Mouse (Mus musculus) adrenal gland, postnatal 10 days (tissue): ENCODE measurements around the gene Rreb1. TPM values are rescaled to one million over a fixed set of nuclear protein-coding genes. Genes with fewer than 3 reads are reported as not detected.

ENCODE experiments used
- DNase-seq: peaks from one replicate; pipeline ENCODE4 v3.0.0; 2021; ENCODE audit warnings: mixed read lengths
- total RNA-seq, 2 experiments: library from RNA; stranded (reverse); gene quantifications; 2 replicates each; pipeline ENCODE4 v1.2.3; 2021

The Rreb1 gene
- total RNA-seq, 2 experiments from 2014 or later: 57.4 to 74.8 TPM

DNA sequence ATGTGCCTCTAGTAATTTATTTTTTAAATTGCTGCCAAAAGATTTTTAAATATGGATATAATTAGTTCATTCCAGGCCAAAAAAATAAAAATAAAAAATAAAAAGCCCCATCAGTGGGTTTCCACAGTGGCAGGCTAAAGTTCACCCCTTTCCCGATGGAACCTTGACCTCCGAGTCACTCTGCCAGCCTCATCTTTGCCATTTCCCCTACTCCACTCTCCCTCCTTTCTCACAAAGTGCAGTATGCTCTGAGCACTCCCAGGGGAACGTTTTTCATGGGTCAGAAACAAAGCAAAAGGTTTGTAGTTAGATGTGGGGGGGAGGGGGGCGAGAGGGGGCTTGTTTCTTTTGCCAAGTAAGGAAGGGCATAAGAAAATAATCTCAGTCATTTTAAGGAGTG is 98.6 kb downstream of the Rreb1 start:
- peak; percentile 54 for DNase-seq

DNA sequence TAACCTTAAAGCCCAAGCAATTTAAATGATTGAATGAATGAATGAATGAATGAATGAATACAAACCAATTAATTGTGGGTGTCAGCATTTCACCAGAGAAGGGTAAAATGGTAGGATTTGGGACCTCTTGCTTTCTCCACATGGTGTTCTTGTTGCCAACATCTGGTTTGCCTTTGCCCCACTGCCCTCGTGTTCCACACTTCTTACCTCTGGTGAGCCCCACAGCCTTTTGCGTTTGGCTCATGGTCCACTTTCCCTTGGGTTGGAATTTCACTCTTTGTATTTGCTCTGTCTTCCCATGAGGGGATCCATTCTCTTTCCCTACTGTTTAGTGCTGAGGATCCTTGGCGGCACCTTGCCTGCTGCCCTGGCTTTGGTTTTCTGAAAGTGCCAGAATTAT is 99.0 kb downstream of the Rreb1 start:
- peak; percentile 63 for DNase-seq

DNA sequence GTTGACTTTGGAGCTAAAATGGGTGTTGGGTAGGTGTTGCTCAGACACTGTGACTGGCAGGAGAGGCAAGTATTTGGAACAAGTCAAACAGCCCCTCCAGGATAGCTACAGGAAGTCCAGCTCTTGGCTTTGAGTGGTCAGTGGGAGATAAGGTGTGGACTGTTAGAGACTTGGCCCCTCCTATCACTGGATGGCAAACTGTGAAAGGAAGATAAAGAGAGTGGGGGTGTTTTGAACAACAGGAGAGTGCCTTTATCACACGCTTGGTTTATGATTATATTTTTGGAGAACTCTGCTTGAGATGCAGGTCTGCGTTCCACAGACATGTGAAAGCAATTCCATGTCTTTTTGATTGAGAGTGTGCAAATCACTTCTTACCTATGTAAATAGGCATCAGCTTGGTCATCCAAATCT is 100.7 kb downstream of the Rreb1 start:
- no peak for DNase-seq

DNA sequence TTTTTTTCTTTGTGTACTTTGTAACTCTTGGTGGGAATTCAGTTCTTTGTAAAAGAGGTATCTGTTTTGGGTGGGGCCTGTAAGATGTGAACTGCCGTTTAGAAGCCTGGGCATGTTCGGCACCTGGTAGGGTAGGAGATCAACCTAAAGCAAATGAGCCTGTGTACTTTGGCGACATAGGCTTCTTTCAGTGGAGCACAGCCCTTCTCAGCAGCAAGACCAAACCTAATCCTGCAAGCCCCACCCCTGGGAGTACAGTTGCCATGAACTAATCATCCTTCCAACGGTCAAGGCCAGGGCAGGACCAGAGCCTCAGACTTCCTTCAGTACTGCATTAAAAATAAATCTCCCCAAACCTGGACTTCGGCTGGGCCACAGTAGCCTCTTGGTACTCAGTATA is 101.4 kb downstream of the Rreb1 start:
- peak; percentile 73 for DNase-seq

DNA sequence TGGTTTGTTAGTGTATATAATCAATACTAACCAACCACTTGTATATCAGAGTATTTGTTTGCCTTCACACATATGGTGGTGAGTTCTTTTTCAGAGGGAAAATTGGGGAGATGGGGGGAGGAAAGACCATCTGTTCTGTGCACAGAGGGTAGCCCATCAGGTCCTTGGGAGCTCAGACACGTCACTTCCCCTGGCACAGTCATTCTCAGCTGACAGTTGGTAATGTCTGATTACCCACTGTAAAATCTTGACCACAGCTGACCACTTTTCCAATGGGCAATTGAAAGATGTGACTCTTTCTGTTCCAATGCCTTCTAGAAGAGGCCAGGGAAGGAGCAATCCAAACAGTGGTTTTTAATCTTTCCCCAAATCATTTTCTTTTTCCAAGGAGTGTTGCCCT is 101.8 kb downstream of the Rreb1 start:
- no peak for DNase-seq

DNA sequence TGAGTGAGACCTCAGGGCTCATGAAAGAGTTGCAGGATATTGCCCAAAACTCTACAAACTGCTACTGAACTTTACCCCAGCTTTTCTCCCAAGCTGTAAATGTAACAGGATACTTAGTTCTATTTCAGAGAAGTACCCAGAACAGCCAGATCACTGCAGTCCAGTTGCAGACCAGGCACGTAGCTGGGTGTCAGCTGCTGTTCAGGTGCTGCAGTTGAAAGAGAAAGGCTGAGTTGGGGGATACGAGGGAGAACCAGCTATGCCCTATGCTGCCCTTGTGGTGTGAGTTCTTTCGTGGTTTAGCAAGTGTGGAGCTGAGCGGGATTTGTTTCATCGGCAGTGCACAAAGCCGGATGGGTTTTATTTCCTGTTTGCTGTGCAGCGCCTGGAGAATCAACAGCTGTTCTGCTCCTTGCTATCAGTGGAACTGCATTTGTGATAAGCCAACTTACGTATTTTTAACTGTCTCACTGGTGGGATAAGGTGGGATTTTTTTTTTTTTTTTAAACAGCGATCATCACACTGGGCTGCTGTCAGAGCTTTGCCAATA is 102.5 kb downstream of the Rreb1 start:
- peak; percentile 59 for DNase-seq

DNA sequence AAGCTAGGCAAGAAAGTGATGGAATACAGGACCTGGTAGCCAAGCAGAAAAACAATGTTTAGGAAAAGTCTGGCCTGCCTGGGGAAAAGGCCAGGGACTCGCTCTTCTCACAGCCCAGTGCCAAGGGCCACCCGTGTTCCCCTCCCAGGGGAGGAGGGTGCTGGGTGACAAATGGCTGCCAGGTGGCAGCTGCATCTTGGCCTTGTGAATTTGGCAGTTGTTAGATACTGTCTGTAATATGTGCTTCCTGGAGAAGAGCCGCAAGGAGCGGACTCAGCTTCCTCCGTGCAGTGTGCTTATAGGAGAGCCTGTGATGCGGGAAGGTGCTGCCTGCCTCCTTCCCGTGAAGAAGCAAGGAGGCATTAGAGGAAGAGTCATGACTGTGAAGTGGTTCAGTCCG is 104.3 kb downstream of the Rreb1 start:
- peak; percentile 83 for DNase-seq

DNA sequence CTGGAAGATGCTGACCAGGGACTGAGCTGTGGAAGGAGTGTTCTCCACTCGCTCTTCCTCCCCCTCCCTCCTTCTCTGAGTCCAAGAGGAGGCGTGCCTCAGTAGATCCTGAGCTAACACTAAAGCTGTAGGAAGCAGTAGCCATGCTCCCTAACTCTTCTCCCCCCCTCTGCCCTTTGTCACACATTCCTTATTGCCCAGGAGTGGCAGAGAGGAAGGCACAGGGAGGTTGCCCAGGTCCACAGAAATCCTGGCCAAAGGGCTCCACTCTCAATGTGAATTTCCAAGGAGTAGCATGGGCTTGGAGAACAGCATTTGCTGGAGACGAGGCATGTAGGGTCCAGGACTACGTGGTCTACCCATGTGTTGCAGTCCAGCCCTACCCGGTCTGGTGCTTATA is 104.8 kb downstream of the Rreb1 start:
- peak; percentile 55 for DNase-seq

DNA sequence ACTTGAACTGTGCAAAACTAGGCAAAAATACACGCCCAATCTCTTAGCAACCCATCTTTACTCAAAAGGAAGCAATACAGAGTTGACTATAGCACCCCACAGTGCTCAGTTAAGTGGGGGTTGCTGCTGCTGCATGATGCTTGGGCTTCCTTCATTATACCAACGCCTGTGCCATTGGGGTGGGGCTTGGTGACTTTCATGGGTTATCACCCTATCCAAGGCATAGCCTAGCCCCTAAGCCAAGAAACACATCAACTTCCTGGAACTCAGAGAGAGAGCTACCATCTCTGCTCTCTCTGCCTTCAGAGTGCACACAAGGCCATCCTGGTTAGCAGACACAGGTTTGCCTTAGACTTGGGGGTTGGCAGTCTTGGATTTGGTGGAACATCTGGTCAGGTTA is 107.2 kb downstream of the Rreb1 start:
- DNase-seq: no peak

DNA sequence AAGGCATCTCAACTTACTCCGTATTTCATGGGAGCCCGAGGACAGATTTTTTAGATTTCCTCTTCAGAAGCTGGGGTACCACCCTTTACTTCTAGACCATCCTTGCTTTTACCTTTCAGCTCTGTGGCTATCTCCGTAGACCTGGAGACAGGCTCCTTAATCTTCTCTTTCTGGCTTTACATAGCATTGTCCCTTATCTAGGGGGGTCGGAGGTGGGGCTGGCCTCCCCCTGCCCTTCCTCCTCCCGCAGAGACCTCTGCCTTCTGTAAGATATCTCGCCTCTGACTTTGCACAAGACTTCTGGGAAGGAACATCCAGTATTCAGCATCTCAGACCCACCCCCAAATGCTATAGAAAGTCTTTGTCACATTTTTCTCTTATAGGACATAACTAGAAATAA is 107.8 kb downstream of the Rreb1 start:
- no peak for DNase-seq

DNA sequence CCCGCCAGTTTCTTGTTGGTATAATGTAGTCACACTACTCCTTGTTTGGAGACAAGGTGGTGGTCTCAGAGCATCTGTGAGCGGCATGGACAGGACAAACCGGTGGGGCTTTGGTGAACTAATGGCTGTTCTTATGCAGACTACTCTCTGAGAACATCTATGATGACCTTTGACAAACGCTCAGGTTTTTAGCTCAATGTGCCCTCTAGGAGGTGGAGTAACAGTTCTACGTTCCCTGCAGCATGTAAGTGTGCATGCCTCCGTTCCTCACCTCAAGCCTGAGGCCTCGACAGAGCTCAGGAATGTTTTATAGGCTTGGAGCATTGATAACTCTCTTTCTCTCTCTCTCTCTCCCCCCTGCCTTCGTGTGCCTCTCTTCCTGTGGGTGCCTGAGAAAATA is 116.6 kb downstream of the Rreb1 start:
- no peak for DNase-seq

DNA sequence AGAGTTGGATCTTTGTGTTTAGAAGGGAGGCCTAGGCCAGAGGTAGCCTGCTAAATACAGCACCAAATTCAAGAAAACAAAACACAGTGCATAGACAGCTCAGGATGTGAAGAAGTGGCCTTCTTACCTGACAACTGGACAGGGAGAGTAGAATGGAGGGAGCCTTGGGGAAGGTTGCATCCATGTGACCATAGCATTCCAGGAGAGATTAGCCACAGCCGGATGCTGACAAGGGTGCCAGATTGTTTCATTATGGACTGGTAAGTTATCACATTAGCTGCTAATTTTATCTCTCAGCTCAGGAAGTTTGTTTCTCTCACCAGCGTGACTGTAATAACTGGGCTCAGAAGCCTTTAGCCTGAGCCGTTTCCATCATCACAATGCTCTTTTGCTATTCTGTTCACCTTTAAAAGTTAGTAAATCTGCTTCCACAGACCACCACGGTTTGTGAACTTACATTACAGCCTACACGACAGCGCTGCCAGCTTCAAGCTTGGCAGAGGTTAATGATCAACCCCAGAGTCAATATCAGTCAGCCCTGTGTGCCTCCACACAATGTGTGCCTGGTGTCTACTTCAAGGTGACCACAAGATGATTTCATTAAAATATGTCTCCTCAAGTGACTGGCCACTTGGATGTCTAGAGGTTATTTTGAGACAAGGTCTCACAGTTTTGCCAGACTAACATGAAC is 117.5 kb downstream of the Rreb1 start:
- DNase-seq: no peak

DNA sequence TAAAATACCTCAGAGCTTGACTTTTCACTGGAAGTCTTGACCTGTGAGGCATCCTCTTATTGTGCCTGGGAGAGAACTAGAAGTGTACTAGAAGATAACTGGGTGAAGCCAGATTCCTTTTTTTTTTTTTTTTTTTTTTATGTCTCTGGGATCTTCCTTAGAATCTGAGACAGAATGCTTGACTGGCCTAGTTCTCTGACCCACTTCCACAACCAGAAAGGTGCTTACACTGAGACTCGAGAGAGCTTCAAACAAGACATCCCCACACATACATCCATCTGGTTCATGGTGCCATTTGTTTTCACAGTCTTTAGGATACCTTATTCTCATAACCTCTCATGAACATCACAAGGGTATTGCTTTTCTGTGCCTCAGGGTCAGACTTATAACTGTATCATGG is 118.2 kb downstream of the Rreb1 start:
- DNase-seq: no peak

DNA sequence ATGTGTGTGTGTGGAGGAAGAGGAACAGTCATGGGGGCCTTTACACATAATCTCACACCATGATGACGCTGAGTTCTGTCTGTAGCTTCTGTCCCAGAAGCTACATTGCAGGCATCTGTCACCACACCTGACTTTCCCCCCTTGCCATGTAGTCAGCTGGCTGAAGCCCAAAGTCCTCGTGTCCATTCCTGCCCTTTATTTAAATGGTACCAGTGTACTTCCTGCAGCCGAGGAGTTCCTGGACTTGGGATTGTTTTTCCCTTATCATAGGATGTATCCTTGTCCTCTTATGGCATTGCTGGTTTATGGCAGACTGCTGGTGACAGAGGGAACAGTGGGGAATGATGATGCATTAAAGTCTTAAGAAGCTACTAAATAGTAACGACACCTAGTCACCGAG is 120.6 kb downstream of the Rreb1 start:
- DNase-seq: no peak

DNA sequence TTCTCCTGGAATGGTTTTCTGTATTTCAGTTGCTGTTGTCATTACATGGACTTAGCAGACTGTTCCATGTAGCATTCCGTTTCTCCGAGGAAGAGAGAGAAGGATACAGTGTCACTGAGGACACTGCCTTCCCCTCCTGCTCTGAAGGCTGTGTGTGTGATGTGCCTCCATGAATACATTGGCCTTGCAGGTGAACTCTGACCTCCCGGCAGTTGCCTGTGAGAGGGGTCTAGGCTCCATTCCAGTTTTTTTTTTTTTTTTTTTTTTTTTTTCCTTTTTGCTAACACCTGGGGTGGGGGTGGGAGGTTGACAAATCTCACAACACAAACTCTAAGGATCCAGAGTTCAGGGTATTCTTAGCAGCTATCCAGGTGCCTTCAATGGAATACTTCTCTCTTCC is 124.8 kb downstream of the Rreb1 start:
- DNase-seq: no peak

DNA sequence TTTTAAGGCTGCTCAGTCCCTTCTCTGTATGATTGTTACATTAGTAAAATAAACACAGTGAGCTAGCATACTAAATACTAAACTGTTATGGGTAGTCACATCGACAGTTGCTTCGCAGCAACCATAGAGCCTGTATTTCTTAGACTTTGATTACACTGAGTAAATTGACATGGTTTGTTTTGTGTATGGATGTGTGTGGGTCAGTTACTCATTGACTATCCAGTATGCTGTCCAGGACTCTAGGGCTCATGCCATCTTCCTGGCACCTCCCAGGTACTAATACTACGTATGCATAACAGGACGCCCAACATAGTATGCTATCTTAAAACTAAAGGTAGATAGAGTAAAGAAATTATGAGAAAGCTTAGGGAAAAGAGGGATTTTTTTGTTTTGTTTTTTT is 125.3 kb downstream of the Rreb1 start:
- no peak for DNase-seq

DNA sequence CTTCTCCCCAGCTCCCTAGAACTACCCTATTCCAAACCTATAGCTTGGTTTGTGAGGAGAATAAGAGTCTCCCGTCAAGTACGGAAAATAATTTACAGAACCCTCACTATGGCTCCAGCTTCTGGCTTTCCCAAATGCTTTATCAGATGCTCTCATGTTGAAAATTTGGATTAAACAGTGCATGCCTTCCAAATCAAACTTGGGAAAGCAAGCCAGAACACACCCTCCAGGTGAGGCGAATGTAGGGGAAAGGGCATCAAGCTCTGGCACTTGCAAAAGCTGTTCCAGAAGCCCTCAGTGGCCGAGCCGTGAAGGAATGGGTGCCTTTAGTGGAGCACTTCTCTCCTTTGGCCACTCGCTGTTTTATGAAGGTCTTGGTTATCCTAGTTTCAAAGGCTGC is 126.2 kb downstream of the Rreb1 start:
- no peak for DNase-seq

DNA sequence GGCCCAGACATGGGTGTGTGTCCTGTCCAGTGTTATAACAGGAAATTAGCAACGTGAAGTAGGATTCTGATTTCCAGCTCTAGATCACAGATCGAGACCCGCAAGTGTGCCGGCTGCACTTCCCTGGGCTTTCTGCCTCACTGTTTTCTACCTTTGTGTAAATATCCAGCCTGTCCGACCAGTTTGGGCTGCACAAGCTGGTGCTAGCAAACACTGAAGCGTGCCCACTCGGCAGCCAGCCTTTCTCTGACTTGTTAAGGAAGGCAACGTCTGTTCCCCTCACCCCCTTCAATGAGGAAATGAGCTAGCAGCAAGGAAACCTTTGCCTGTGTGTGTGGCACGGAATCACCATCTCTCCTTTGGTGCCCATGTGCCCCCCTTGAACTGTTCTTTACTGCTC is 129.9 kb downstream of the Rreb1 start:
- no peak for DNase-seq

DNA sequence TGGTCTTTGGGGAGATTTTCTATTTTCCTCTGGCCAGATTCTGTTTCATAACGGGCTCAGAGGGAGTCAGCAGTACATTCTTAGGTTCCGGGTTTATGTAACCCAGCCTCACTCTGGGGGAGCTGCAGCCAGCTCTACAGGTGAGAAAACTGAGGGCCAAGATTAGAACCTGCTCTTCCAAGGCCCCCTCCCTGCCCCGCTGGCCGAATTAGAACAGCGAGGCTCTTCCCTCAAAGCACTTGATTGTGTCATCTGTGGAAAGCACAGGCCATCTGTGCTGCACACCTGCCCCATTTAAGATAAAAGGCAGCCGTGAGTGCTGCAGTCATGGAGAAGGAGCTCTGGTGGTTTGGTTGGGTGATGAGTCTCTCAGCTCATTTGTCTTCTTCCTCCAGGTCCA is 130.3 kb downstream of the Rreb1 start:
- DNase-seq: no peak

DNA sequence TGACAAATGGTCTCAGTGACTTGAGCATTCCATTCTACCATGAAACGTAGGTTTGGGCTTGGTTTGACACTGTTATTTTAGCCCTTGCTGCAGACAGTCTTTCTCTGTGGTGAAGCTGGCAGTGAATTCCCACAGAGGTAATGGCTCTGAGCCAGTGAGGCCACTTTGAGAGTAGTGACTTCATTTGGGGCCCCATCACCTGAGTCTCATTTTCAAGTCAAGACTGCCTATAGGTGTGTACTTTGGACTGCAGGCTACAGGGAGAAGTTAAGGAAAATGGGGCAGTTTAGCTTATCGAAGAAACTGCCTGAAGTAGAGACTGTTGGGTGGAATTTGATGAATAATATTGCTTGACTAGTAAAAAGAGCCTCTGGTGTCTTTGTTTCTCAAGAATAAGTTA is 131.0 kb downstream of the Rreb1 start:
- no peak for DNase-seq

DNA sequence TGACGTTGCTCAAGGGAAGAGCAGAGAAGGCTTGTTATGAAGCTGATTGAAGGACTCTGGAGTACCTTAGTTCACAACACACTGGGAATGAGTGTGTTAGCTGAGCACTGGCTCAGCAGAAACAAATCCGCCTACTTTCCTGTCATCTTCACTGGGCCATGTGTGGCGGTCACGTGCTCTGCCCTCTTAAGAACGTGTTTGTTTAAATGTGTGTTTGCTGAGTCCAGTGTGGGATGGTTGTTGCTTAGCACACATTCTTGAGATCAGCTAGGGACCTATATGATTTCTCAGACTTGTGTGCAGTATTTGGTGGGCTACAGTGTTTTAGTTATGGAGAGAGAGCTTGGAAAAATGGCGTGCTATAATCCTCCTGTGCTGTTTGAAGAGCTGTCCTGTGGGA is 133.8 kb downstream of the Rreb1 start:
- no peak for DNase-seq

DNA sequence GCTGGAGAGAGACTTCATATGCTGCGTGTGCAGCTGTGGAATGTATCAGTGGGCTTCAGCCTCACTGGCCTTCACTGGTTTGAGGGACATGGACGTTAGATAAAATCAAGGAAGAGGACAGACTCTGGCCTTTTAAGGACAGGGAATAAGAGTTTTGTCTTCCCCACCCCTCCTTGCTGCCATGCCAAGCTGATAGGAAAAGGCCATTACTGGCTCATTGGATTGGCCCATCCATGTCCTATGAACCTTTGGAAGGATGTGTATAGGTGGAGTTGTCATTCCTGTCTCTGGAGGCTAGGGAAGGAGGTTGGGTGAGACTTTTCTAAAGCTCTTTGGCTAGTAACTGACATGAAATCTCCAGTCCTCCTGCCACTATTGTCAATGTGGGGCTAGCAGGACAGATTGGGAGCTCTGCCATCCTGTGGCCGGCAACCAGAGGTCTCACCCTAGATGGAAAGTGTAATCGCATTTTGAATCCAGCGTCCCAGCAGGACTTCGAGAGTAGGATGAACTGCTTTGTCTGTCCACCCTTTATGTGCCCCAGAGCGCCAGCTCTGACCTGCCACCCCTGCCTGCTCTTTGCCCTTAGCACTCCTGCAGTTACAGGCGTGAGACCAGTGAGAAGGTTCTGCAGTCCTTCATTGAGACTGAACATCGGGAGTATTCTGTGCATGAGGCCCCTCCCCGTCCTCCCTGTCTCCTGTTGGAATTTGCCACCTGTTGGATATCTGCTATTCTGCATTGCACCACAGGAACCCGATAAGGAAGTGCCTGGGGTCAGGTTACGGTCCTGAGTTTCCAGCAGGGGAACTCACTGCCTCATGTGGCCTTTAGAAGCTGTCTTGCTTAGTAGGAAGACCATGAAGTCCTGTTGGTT is 134.6 kb downstream of the Rreb1 start:
- no peak for DNase-seq

DNA sequence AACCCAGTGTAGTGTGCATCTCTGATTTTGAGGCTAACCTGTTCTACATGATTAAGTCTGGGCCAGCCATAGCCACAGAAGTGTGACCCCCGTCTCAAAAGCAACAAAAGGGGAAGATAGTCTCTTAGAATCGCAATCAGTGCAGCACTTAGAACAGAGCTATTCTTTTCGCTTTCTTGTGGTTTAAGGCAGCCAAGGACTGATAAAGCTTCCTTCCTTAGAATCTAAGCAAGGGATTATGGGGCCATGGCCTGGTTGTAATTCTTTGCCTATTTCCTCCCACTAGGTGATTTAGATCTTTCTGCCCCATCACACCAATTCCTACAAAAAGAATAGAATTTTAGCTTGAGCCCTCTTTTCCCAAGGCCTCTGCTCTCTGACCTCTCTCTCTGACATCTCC is 135.8 kb downstream of the Rreb1 start:
- DNase-seq: no peak
